Mouse (Mus musculus) urinary bladder, adult 2 months (tissue): Measurements from ENCODE around the gene Prnp. TPM values are rescaled to one million over a fixed set of nuclear protein-coding genes. Genes with fewer than 3 reads are reported as not detected.

Source experiments
- DNase-seq: peaks from one replicate; pipeline ENCODE4 v3.0.0; 2022; ENCODE audit warnings: low spot score
- polyA plus RNA-seq: library from polyadenylated mRNA; depleted of rRNA; stranded (reverse); fragments of >200 nt; gene quantifications from 2 replicates; pipeline ENCODE4 v1.2.3, GENCODE M21; 2012; rRNA removed

Gene Prnp
- 161 and 189 TPM in 2 replicates for polyA plus RNA-seq

DNA sequence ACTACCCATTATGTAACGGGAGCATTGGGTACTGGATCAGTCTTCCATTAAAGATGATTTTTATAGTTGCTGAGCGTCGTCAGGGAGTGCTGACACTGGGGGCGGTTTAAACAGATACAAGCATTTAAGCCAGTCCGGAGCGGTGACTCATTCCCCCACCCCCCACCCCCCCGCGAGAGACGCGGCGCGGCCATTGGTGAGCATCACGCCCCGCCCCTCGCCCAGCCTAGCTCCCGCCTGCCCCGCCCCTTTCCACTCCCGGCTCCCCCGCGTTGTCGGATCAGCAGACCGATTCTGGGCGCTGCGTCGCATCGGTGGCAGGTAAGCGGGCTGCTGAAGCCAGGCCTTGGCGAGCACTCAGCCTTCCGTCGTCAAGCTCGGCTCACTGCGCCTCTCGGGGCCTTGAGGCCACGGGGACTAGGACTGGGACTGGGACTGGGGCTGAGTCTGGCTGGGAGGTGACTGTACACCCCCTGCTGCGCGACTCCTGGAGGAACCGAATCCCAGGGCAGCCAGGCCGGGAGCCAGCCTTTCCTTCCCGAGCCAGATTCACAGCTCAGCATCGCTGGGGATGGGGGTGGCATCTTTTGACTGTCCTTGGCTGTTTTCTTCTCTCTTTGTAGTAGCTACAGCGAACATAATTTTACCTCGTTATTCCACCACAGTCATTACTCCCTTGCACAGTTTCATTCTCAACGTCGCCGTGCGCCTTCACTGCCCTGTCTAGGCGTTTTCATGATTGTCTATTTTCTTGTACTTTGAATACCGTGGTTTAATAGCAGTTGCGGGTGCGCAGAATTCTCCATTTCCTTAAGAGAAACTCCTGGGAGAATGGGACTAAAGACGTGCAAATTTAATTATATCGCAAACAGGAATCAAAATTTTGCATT is at the start of gene Prnp, which contains the start of gene Prn:
Gene Prnp, plus strand, starts transcription at position 246 of the 890 bp plus-strand sequence.
Gene Prn, plus strand, starts transcription at position 275 of the 890 bp plus-strand sequence.
- DNase-seq, result peak; percentile 84

- DNase-seq, result no peak
Measured at GRCm38 (mm10) chr2:131862617-131863275, 47.0 kb upstream of the Prnp start.

GRCm38 (mm10) chr2:131863472-131863871 is 46.3 kb upstream of the Prnp start:
- no peak for DNase-seq

- DNase-seq, result no peak
Measured at GRCm38 (mm10) chr2:131864262-131864796, 45.4 kb upstream of the Prnp start.

DNA sequence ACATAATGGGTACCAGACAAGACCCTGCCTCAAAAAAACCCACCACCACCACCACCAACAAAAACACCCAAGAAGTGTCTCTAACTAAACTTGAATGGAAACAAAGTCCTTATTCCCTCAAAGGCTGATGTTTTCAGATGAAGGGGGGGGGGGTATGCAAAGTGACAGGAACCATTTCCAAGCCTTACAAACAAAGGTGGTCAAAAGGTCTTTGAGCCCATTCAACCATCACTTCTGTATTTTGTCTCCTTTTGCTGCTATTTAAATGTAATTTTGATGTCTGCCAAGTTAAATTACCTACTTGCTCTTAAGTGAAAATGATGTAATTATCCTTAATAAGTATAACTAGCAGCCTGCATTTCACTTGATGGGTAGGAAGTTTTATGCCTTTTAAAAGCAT is 43.1 kb upstream of the Prnp start:
- no peak for DNase-seq

DNA sequence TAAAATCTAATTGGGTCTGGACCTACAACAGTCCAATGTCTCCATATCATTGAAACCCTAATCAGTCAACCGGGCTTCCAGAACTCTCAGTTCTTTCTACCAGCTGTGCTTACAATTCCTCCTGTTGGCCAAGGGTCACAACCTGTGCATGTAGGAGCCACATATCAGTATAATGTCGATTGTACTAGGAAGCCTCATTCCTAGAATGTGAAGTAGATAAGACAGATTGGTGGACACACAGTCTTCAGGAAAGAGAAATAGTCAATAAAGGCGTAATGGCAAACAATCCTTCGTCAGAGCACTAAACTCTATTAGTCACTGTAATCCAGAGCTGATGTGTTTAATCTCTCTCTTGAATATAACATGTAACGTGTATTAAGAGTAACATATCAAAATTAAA is 40.7 kb upstream of the Prnp start:
- no peak for DNase-seq

DNA sequence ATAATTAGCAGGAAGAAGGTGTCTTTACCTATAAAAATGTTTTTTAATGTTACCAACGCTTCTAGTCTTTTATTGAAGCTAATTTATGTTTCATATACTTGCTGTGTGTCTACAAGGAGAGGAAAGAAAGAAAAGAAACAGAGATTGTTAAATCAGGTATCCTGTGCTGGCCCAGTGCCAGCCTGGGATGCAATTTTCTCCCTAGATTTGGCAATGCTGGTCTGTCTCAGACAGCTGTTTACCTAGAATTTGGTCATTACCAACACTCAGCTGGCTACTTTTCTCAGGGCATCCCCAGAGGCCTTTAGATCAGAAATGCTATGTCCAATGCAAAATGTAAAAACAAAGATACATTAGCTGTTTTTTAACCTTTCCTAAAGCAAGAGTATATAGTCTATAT is 36.4 kb upstream of the Prnp start:
- no peak for DNase-seq

- no peak for DNase-seq
Measured at GRCm38 (mm10) chr2:131876551-131877265, 33.0 kb upstream of the Prnp start.

DNA sequence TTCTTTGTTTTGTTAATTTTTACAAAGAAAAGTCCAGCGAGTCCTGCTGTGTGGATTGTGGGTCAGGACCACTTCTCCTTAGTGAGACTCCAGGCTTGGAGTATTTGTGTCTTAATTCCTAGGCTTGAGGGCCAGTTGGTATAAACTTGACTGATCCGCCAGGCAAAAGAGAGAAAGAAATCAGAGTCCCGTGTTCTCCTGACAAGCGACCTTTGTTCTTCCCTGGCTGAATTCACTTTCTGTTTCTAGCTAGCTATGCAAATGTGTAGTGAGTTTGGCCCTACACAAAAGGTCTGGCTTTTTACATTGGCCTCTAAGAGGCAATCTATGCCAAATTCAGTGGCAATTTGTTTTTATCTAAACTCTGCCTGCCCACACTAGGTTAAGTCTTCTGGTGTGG is 28.0 kb upstream of the Prnp start:
- no peak for DNase-seq

DNA sequence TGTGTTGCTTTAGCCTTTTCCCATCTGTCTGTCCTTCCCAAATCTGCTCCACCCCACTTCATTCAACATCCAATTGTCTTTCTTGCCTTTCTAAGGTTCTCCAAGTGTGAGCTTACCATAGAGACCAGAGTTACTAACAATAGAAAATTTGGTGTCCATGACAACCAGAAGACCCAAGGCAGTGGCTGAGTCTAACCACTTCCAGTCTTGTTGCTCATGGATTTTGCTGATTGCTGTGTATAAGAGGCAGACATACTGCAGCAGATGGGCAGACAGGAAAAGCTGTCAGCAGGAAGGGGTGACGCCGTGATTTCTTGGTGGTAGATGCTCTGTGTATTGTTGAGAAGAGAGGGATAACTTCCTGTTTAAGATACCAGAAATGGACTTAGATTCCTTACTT is 26.6 kb upstream of the Prnp start:
- no peak for DNase-seq

DNA sequence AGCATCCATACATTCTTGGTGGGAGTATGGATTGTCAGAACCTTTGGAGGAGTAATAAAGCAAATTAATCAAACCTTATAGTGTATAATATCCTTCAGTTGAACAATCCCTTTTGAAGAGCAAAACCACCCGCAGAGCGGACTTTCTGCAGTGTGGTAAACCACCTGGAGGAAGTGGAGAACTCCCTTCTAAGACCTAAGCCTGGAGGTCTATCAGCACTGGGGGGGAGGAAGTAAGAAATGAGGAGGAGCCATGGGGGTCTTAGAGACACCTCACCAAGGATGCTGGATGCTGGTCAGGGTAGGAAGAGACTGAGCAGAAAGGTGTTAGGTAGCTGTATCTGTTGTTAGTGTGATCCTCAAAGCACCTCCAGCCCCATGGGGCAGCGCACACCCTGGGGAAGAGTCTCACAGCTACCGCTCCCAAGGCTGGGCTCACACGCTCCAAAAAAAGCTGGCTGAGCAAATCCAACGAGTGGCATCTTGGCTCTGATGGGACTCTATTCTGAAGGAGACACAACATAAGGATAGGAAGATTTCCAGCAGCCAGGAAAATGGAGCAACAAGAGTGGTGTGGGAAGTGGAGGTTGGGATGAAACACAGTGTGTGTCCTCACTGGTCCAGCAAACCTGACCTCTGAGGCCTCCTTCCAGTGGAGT is 23.1 kb upstream of the Prnp start:
- DNase-seq, result no peak

- no peak for DNase-seq
Measured at GRCm38 (mm10) chr2:131888233-131888632, 21.5 kb upstream of the Prnp start.

- no peak for DNase-seq
Measured at GRCm38 (mm10) chr2:131892534-131892933, 17.2 kb upstream of the Prnp start.

DNA sequence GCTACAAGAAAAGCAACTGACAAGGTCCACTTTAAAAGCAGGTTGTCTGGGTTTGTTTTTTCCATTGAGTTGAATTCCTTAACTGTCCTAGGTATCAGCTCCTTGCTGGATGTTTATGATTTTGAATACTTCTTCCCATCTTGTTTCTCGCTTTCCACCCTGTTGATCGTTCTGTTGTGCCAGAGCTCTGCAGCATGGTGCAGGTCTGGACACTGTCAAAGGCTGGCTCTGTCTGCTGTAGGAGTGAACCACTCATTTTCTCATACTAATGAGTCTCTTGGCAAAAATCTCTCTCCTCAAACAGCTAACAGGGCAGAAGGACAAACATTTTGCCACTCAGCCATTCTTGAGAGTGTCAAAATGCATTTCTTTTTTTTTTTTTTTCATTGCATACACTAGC is 14.6 kb upstream of the Prnp start:
- DNase-seq, result no peak

GRCm38 (mm10) chr2:131896011-131896410 is 13.7 kb upstream of the Prnp start:
- no peak for DNase-seq

DNA sequence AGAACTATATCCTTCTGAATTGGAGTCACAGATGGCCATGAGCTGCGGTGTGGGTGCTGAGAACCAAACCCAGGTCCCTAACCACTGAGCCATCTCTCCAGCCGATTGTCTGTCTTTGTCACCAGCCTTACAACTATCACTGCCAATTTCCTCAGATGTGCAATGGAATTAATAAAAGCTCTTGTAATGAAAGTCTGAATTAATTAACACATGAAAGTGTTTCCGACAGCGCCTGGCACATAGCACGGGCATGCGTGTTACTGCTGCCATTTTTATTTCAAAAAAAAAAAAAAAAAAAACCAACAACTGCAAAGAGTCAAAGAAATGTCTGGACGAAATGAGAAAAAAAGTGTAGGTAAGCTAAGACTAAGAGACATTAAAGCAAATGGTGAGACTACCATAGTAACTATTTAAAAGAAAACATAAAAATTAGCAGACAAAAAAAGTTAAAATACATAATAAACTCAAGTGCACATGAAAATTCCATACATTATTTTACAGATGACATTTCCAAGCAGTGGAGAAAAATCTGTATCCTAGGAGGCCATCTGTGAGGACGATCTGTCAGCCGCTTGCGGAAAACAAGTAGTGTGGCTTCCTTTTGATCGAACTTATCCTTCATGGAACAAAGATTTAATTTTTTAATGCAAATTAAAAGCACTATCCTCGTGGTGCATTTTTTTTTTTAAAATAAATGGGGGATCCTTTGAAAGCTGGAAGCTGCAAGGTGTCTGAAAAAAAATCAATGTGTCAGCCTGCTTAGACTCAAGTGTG is 12.2 kb upstream of the Prnp start:
- DNase-seq, result no peak

DNA sequence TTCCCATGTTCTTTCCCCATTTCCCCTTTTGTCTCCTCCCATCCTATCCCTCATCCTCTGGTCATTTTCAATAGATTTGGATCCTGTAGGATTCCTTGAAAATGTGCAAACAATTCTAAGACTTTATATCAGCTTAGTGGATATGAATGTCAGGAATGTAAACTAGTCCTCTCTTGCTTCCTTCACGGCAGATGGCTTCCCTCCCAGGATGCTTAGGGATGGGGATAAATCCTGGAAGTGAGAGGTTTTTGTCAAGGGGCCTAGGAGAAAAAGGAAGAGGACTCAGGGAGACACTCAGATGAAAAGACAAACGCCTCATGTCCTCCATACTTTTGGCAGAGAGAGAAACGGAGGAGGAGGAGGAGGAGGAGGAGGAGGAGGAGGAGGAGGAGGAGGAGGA is 7.3 kb upstream of the Prnp start:
- DNase-seq, result no peak

DNA sequence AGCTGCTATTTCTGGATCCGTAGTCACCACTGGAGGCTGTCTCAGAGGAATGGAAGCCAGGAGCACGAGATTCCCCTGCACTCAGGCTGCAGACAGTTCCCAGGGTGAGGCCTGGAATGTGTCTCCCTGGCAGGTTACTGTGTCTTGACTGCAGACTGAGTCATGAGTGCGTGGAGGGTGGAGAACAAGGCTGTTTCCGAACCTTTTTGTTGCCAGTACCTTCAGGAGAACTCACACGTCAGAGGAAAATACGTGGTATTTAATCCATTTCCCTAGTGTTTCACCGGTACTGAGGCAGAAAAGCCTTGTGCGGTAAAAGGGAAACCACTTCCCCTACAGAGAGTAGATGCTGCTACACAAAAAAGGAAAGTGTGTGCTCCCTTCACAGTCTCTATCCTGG is 6.9 kb upstream of the Prnp start:
- no peak for DNase-seq

- DNase-seq, result no peak
Measured at GRCm38 (mm10) chr2:131905025-131905424, 4.7 kb upstream of the Prnp start.

DNA sequence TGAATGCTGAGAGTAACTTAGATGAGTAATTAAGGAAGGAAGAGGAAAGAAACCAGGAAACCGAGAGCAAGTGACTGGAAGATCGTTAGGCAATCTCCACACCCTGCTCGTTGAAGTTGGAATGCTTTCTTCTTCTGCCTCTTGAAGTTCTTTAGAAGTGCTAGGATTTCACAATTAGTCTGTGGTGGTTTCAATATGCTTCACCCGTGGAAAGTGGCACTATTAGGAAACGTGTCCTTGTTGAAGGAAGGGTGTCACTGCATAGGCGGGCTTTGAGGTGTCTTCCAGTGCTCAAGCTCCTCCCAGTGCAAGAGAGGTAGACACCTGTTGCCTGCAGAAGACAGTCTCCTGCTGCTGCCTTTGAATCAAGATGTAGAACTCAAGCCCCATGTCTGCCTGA is 4.0 kb upstream of the Prnp start:
- no peak for DNase-seq

GRCm38 (mm10) chr2:131906266-131906665 is 3.5 kb upstream of the Prnp start:
- no peak for DNase-seq
